Mouse (Mus musculus): Measurements from ENCODE around the gene Nfatc2.

The Nfatc2 gene

GRCm38 (mm10) chr2:168609653-168610248 lies 8.3 kb upstream of the Nfatc2 start:
- DNase-seq (ENCODE audit: low spot score): no peak

DNA sequence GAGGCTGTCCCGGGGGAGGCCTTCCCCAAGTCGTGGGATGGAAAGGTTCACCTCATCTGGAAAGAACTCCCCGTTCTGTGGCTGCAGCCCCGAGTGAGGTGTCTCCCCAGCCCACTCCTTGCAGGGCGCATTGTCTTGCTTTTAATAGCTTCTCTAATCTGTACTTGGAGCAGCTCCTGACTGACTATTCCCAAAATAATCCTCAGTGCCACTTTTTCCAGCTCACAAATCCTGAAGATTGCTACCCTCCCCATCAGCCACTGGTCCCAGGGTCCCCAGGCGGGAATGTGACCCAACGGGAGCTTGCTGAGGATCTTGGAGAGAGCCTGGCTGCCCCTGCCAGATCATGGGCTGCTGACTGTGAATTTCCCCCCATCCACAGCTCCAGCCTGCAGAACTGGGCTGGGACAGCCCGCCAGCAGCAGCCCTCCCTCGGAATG lies 6.7 kb upstream of the Nfatc2 start:
- no peak for DNase-seq (ENCODE audit: low spot score)

DNA sequence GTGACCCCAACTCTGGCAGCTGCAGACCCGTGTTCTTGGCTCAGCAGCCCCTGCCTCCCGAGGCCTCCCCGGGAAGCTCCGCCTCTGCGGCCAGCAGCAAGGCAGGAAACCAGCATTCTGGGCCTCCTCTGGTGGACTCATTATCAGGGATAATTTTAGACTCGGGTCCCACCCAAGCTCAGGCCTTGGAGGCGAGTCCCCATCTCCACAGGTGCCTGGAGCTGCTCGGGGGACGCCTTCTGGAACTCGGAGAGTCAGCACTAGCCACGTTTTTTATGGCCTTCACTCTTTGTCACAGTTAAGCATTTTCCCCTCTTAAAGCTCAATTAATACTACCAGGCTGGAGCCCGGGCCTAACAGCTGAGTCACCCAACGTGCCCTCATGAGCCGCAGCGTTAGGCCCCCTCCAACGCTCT lies 3.2 kb upstream of the Nfatc2 start:
- no peak for DNase-seq (ENCODE audit: low spot score)

DNA sequence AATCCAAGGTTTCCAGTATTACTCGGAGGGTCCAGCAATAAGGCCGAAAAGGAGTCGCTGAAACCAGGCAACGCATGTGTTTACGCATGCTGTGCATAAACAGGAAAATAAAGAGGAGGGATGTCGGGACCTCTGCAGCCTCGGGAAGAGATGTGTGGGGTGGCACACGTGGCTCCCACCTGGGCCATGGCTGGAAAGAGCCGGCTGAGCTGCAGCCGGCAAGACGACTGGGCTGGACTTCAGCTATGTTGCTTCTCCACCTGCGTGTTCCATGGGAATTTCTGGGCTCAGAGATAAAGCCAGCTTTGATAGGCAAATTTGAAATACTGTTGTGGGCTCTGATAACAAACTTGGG lies 907 bp upstream of the Nfatc2 start:
- DNase-seq (ENCODE audit: low spot score): no peak

- DNase-seq (ENCODE audit: low spot score): no peak
Measured at GRCm38 (mm10) chr2:168600750-168601490, 537 bp downstream of the Nfatc2 start.

GRCm38 (mm10) chr2:168595693-168596092 lies 5.8 kb downstream of the Nfatc2 start:
- DNase-seq (ENCODE audit: low spot score): no peak

DNA sequence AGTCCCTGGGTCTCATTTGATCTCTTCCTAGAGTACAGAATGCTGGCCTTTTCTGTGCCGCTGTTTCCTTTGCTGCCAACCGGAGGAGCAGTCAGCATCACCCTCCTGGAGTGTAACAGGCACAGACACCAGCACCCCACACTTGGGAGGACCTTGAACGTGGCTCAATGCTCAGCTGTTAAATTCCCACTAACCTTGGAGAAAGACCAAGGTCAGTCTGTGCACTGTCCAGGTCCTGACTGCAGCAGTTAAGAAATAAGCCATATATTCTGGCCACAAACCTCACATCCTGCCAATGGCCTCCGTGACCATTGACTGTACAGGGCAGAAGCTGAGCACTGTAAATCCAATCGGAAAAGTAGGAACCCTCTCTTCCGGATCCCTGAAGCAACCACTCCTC lies 7.8 kb downstream of the Nfatc2 start:
- no peak for DNase-seq (ENCODE audit: low spot score)

DNA sequence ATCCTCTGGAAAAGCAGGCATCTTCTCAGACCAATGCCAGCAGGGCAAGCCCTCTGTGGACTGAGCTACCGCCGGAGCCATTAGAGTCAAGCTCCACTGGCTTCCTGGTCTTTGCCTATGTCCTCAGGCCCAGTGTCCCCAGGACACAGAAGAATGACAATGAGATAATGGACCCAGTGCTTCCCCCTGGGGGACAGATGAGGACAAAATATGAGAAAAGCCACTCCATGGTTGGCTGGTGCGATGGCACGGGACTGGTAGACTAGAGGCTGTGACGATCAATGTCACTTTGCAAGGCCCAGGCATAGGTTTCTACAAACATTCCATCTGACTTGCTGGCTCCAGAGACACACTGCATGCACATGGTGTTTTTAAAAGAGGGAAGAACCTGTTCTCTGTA lies 8.5 kb downstream of the Nfatc2 start:
- no peak for DNase-seq (ENCODE audit: low spot score)

DNA sequence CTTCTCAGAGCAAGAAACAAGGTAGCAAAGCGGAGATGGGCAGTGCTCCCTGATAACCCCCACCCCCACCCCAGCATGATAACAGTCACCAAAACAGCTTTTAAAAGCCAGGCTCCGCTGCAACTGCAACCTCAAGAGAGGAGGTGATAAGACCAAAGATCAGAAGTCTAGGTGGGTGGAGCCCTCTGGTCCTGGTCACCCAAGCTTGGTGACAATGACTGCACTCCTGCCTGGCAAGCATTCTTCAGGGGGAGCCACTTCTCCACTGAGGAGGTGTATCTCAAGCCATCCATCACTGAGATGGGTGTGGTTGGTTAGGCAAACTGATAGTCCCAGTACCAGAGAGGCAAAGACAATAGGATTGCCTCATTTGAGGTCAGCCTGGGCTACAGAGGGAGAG lies 10.4 kb downstream of the Nfatc2 start:
- DNase-seq (ENCODE audit: low spot score): no peak

- DNase-seq (ENCODE audit: low spot score): no peak
Measured at GRCm38 (mm10) chr2:168590556-168590955, 10.9 kb downstream of the Nfatc2 start.

GRCm38 (mm10) chr2:168590168-168590551 lies 11.3 kb downstream of the Nfatc2 start:
- DNase-seq (ENCODE audit: low spot score): no peak

DNA sequence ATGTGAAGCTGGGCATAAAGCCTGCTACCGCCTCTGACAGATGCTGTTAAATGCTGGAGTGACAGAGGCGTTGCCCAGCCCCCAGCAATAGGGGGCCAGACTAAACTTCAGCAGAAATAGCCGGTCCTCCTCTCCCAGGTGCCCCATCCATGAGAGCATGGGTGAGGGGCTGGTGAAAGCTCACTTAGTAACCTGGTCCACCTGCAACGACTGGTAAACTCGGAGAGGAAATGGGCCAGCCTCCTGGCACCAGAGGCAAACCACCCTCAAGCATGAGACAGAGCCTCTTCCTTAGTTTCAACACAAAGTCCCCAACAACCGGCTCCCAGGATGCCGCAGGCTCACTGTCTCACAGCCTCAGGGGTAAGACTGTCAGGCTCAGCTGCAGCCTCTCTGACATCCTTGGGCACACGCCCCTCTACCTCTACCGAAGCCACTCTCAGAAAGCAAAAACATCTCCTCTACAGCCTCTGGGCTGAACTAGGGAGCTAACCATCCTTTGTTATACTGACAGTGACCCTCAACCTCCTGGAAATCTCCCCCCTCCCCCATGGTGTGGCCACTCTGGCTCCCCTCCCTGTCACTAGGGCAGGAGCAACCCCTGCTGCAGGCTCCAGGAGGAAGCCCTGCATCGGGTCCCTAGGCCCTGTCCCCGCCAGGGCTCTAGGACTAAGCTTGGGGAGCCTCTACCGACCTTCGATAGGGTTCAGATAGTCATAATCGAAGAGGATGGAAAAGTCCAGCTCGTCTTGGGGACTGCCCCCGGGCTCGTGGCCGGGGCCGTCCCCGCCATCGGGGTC lies 11.9 kb downstream of the Nfatc2 start:
- DNase-seq (ENCODE audit: low spot score): no peak

DNA sequence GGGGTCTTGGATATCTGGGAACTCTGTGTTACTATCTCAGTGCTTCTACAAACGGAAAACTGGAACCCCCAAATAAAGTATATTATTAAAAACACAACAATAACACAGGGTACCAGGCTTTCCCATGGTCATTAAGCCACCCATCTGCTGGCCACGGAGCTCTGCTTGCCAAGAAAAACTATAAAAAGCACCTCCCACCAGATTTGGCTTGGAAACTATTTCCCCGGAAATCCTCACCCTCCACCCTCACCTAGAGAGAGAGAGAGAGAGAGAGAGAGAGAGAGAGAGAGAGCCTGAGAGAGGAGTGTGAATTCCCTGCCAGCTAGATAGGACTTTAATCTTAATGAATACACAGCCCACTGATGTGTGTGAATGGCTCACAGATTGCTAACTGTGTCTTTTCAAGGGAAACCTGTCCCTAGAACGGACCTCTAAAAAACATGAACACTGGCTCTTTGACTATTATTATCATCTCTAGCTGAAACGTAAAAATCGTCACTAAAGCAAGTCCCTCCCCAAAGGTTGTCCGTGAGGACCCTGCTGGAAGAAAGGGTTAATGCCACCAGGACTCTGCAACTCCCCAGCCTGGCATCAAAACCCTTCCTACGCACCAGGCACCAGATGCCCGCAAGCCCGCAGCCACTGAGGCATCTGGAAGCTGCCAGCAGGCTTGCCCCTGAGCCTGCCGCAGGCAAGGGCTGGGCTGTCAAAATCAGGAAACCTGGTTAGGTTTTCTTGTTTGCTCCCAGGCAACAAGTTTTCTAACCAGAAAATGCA lies 12.7 kb downstream of the Nfatc2 start:
- no peak for DNase-seq (ENCODE audit: low spot score)

DNA sequence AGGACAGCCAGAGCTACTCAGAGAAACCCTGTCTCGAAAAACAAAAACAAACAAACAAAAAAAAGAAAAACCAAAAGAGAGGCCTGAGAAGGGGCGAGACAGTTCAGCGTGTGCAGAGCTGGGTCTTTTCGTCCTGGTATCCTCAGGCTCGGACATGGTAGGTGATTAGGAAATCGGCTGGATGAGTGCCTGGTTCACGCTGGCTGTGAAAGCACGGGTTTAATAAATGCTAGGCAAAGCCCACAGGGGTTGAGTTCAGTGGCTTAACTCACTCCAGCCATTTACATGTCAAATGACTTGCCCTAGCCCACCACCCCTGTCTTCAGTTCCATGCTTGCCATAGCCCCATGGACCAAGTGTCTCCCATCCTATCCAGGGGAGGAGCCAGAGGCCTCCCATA lies 14.3 kb downstream of the Nfatc2 start:
- no peak for DNase-seq (ENCODE audit: low spot score)

DNA sequence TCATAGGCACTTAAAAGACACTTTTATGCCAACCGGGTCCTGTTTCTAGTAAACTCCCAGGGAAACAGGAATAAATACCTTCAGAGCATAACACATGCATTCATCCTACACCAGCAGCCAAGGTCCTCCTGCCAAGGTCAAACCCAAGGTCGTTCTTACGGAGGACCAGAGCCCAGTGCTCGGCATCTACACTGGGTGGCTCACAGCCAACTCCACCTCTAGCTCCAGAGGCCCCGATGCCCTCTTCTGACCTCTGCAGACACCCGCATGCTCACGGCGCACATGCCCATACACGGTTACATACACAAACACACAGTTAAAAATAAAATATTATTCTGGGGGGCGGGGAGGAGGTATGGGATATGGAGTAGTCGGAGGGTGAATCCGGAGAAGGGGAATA lies 14.9 kb downstream of the Nfatc2 start:
- peak; percentile 57 for DNase-seq (ENCODE audit: low spot score)

DNA sequence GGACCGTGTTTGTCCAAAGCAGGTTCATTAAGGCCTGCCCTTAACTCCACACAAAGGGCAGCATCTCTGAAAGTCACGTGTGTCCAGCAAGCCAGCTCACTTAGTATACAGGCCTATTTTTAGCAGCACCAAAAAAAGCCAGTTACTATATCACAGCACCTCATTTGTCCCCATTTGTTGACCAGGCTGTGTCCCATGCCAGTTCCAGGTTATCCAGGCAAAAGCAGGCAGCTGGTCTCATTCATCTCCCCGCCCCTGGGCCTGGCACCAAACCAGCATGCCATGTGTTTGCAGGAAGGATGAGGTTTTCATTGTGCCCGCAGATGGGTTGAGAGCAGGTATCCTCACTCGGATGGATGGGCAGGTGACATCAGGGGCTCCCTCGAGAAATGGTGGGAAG lies 16.6 kb downstream of the Nfatc2 start:
- DNase-seq (ENCODE audit: low spot score): no peak

DNA sequence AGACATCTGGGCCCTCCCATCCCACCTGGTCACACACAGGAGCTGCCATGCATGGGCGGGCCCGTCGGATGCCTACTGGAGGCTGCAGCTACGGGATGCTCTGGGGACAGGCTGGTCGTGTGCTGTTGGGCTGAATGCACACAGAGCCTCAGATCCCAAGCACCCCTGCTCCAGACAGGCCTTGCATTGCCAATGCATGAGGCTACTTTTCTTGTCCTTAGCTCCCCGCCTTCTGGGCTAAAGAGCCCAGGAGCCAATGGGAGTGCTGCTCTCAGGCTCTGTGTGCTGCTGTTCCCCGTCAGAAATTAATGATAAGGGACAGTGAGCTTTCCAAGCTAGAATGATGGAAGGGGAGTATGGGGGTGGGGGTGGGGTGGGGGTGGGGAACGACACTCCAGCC lies 17.0 kb downstream of the Nfatc2 start:
- DNase-seq (ENCODE audit: low spot score): no peak

DNA sequence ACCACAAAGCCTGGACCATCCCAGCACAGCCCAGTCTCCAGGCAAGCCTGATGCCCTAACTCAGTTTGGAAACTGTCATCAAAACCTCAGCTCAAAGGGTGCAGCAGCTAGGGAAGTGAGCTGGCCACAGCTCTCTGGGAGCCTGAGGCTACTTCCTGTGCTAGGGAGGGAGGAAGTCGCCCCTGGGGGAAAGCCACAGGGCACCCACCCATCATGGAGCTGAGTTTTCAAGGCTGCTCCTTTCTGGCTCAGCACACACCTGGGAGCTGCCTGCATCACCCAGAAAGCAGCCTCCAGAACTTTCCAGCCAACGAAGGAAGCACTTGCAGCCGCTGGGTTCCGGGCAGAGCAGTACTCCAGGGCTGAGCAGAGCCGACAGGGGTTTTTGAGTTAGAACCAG lies 18.4 kb downstream of the Nfatc2 start:
- no peak for DNase-seq (ENCODE audit: low spot score)

DNA sequence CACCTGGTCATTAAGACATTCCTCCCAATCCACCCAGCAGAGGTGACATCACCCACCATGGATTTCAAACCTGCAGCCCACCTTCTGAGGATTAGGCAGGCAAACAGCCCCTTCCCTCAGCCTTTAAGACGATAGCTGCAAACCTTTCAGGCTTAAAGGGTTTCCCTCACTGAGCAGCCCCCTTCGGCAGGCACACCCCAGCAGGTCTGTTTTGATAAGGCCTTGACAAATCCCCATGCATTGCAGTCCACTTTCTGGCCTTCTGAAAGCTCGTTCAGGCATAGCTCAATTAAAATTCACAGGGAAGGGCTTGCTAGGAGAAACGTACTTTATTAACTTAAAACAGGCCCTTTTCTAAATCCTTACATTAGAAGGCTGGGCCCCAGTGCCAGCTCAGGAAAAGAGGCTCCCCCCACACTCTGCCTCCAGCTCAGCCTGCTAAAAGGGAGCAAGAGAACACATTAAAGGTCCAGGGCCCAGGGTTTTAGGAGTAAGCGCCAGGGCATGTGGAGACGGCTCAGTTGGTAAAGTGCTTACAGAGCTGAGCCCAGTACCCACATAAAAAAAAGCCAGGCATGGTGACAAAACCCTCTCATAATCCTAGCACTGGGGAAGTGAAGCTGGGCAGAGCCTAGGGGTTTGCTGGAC lies 20.1 kb downstream of the Nfatc2 start:
- no peak for DNase-seq (ENCODE audit: low spot score)

DNA sequence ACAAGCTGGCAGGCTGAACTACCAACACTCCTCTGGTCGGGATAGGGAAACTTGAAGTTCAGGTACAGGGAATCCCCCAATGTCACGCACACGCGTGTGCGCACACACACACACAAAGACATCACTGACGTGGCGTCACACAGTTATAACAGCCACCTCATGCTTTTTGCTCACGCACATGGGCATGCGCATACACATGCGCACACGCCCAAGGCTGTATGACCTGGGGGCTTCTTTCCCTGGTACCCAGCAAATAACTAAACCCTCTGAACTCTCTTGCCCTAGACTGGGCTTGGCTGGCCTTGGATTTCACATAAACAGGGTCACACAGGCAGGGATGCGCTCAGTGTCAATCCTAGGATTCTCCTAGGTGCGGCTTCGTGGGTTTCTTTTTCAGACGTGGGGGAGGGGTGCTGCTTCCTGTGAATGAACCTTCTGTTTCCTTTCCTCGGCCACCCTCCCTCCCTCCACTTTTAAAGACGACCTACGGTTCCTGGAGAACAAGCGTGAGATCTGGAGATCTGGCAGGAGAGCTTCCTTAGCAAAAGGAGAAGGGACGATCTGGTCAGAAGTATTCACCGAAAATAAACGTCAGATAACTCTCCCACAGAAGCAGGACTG lies 21.1 kb downstream of the Nfatc2 start:
- no peak for DNase-seq (ENCODE audit: low spot score)

DNA sequence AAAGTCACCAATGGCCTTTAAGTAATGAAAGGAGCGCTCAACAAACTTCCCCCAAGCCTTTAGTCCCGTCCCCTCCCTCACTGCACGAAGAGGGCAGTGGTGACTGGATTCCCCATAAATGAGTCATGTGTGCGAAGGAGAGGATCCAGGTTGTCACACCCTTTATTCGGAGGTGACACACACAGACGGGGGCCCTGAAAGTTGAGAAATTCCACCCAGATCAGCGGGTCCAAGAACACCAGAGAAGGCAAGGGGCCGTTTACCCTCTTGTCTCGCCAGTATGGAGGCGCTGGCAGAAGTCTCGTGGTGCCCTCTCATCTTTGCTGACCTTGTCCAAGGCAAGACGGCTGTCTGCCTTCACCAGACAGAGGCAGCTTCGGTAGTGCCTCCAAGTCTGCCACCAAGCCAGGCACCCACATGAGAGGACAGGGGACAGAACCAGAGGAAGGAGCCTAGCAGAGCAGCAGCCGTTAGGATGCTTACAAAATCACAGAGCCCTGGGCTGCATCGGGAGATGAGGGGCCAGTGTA lies 21.8 kb downstream of the Nfatc2 start:
- DNase-seq (ENCODE audit: low spot score): no peak
